Mouse (Mus musculus) kidney, adult 2 months (tissue): Measurements from ENCODE around the gene Cdh13.

ENCODE experiments used
- CTCF ChIP-seq: fragments of 200-500 bp; conservative IDR thresholded peaks from 2 replicates; pipeline ENCODE4 v1.5.1; 2011; ENCODE audit warnings: low read depth, mild to moderate bottlenecking, control low read depth, low read length, moderate library complexity, mixed read lengths; ENCODE audit not compliant: insufficient read depth, insufficient read length
- POLR2A ChIP-seq: fragments of 200-500 bp; IDR thresholded peaks from one replicate; pipeline ENCODE4 v1.6.1; 2011; ENCODE audit warnings: low read depth, low read length, control low read depth

DNA sequence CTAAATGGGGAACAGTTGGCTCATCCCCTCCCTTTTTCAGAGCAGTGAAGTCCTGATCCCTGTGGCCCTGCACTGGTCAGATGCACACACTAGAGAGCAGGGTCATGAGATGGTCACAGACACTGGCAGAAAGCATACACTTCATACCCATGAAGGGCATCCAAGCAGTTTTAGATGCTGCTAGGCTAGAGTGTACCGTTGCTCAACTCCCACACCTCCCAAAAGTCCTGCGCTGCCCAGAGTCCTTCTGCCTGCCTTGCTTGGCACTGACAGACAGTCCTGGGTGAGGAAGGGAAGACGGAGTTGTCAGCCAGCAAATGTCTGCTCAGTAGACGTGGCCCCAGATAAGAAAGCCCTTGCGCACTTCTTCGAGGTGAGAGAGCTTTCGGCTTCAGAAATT is 33.6 kb upstream of the Cdh13 start:
- no peak for TF ChIP-seq CTCF
- no peak for TF ChIP-seq POLR2A
